Mouse (Mus musculus) layer of hippocampus, postnatal 36 days (tissue): ENCODE measurements around the gene Ak2. TPM values are rescaled to one million over a fixed set of nuclear protein-coding genes. Genes with fewer than 3 reads are reported as not detected.
A peak's percentile ranks its signal among the peaks of the same experiment; 100 is the strongest.

Source experiments
- DNase-seq, 2 experiments: peaks; one replicate each; pipeline ENCODE4 v3.0.0; 2022
- total RNA-seq, 2 experiments: library from RNA; stranded (reverse); gene quantifications; 2 replicates each; pipeline ENCODE4 v1.2.3; 2021

Ak2 gene
- total RNA-seq = 10 to 100 TPM; 26.3 to 26.9 TPM

- DNase-seq = no peak
Observed at GRCm38 (mm10) chr4:128991500-128992008, at the start of gene Ak2. Ak2 (plus strand) TSS chr4:128991958.

GRCm38 (mm10) chr4:128942346-128942745, 49.4 kb upstream of the Ak2 start:
- DNase-seq = no peak

GRCm38 (mm10) chr4:128946736-128947135, 45.0 kb upstream of the Ak2 start:
- DNase-seq = no peak

- no peak for DNase-seq
Observed at GRCm38 (mm10) chr4:128947326-128947933, 44.3 kb upstream of the Ak2 start.

- DNase-seq = no peak
Observed at GRCm38 (mm10) chr4:128948137-128948674, 43.6 kb upstream of the Ak2 start.

GRCm38 (mm10) chr4:128949470-128950005, 42.2 kb upstream of the Ak2 start:
- DNase-seq = no peak

- no peak for DNase-seq
Observed at GRCm38 (mm10) chr4:128950461-128950860, 41.3 kb upstream of the Ak2 start.

- no peak for DNase-seq
Observed at GRCm38 (mm10) chr4:128953851-128954250, 37.9 kb upstream of the Ak2 start.

- DNase-seq = no peak
Observed at GRCm38 (mm10) chr4:128957155-128957911, 34.4 kb upstream of the Ak2 start.

GRCm38 (mm10) chr4:128958156-128958555, 33.6 kb upstream of the Ak2 start:
- DNase-seq = no peak

- no peak for DNase-seq
Observed at GRCm38 (mm10) chr4:128958849-128959248, 32.9 kb upstream of the Ak2 start.

- DNase-seq = no peak
Observed at GRCm38 (mm10) chr4:128959676-128960075, 32.1 kb upstream of the Ak2 start.

GRCm38 (mm10) chr4:128961301-128962028, 30.3 kb upstream of the Ak2 start:
- DNase-seq = no peak

- DNase-seq = peak; percentile 90 to 91
Observed at GRCm38 (mm10) chr4:128962029-128962925, 29.5 kb upstream of the Ak2 start, which contains the start of gene Azin2. Azin2 (minus strand) TSS chr4:128962442.

- DNase-seq = no peak
Observed at GRCm38 (mm10) chr4:128962926-128963290, 28.9 kb upstream of the Ak2 start.

GRCm38 (mm10) chr4:128966751-128967150, 25.0 kb upstream of the Ak2 start:
- DNase-seq = peak in 1 of 2 experiments; percentile 19

GRCm38 (mm10) chr4:128969081-128969480, 22.7 kb upstream of the Ak2 start:
- DNase-seq = no peak

- no peak for DNase-seq
Observed at GRCm38 (mm10) chr4:128969607-128970416, 21.9 kb upstream of the Ak2 start.

GRCm38 (mm10) chr4:128970417-128970807, 21.3 kb upstream of the Ak2 start:
- DNase-seq = no peak

GRCm38 (mm10) chr4:128971065-128971694, 20.6 kb upstream of the Ak2 start:
- DNase-seq = peak in 1 of 2 experiments; percentile 44
